Mouse (Mus musculus) mammary gland, adult 2 months (tissue): ENCODE data around the gene Arhgef2. TPM values are rescaled to one million over a fixed set of nuclear protein-coding genes. Genes with fewer than 3 reads are reported as not detected.

ENCODE experiments used
- polyA plus RNA-seq: library from polyadenylated mRNA; depleted of rRNA; stranded (reverse); fragments of >200 nt; gene quantifications from 2 replicates; pipeline ENCODE4 v1.2.3, GENCODE M21; 2012; ENCODE audit warnings: low replicate concordance; rRNA removed

The Arhgef2 gene
- polyA plus RNA-seq, result 79.4 and 105 TPM in 2 replicates

GRCm38 (mm10) chr3:88605666-88606065, at the start of gene Arhgef2:
Arhgef2 (plus strand) TSS chr3:88605966.

GRCm38 (mm10) chr3:88575540-88575939, 30.2 kb upstream of the Arhgef2 start, which contains the start of gene Ssr2:
Ssr2 (plus strand) TSS chr3:88575876.

GRCm38 (mm10) chr3:88652846-88653515, 47.2 kb downstream of the Arhgef2 start, which contains the start of gene Rxfp4:
Rxfp4 (minus strand) TSS chr3:88653142.

DNA sequence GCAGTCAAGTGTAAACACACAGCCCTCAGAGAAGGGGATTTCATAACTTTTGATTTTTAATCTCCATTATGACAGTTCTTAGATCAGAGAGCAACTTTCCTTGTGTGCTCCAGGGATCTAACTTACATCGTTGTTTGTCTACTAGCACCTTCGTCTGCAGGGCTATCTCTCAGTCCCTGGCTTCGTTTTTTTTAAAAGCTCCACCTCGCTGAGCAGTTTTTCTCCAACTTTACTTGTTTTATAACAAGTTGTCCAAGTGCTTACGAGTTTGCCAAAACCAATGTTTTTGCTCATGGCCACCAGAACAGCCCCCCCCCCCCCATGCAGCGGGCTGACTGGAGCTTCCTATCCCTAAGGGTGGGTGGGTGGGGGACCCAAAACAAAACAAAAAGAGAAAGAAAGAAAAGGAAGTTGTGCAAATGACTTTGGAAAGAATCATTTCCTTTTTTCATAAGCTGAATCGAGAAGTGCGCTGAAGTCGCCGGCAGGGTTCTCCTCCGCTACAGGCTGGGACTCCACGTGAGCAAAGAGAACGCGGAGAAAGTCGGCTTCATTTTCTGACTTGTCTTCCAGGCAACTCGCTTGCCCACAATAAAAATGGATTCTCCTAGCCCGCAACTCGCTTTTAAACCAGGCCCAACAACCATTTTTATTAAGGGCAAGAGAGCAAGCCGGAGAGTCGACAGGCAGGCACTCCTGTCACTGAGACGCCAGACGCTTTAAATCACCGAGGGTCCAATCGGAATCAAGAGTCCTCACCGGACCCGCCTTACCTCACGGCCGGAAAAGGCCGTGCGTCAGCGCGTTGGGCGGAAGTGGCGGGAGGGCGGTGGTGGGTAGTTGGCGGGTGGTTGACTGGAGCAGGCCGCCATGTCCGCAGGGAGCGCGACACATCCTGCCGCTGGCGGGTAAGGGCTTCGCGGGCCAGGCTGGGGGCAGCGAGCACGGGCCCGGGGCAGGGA, 79.5 kb downstream of the Arhgef2 start, which contains the start of gene Khdc4:
Gene Khdc4 (plus strand): TSS at position 824 of the 962 bp plus-strand sequence.

Other genes starting within 250 kb of the Arhgef2 start
- 28.9 and 30.2 TPM in 2 replicates for gene Paqr6, start 241.4 kb upstream of the Arhgef2 start, polyA plus RNA-seq
- 8.9 and 9.9 TPM in 2 replicates for gene Bglap3, start 233.2 kb upstream of the Arhgef2 start, polyA plus RNA-seq
- gene Bglap2, start 227.3 kb upstream of the Arhgef2 start, polyA plus RNA-seq, result not detected in 2 replicates
- gene Bglap, start 221.5 kb upstream of the Arhgef2 start, polyA plus RNA-seq, result 0.55 TPM in 1 of 2 replicates, not detected in the other
- 50.2 and 72.9 TPM in 2 replicates for gene Pmf1, start 195.6 kb upstream of the Arhgef2 start, polyA plus RNA-seq
- gene Slc25a44, start 180.8 kb upstream of the Arhgef2 start, polyA plus RNA-seq, result 49.5 and 78.7 TPM in 2 replicates
- 118 and 144 TPM in 2 replicates for gene Sema4a, start 144.8 kb upstream of the Arhgef2 start, polyA plus RNA-seq
- gene Lmna, start 96.0 kb upstream of the Arhgef2 start, polyA plus RNA-seq, result 226 and 360 TPM in 2 replicates
- 2.5 and 3.5 TPM in 2 replicates for gene Mex3a, start 73.6 kb upstream of the Arhgef2 start, polyA plus RNA-seq
- gene Rab25, start 57.7 kb upstream of the Arhgef2 start, polyA plus RNA-seq, result 37.9 TPM in 2 replicates
- gene Lamtor2, start 52.9 kb upstream of the Arhgef2 start, polyA plus RNA-seq, result 121 and 137 TPM in 2 replicates
- 65.3 and 82.9 TPM in 2 replicates for gene Ubqln4, start 52.2 kb upstream of the Arhgef2 start, polyA plus RNA-seq
- gene Ssr2, start 30.1 kb upstream of the Arhgef2 start, polyA plus RNA-seq, result 135 and 181 TPM in 2 replicates
- gene Rxfp4, start 47.2 kb downstream of the Arhgef2 start, polyA plus RNA-seq, result not detected in 2 replicates
- gene Khdc4, start 79.8 kb downstream of the Arhgef2 start, polyA plus RNA-seq, result 62.8 and 78.3 TPM in 2 replicates
- gene Rit1, start 110.9 kb downstream of the Arhgef2 start, polyA plus RNA-seq, result 38.7 and 55.6 TPM in 2 replicates
- 5.2 and 8.2 TPM in 2 replicates for gene Syt11, start 169.2 kb downstream of the Arhgef2 start, polyA plus RNA-seq
- gene Gon4l, start 229.3 kb downstream of the Arhgef2 start, polyA plus RNA-seq, result 13.6 and 15.5 TPM in 2 replicates